Mouse (Mus musculus) heart, adult 2 months (tissue): ENCODE data around the gene Slfn2. TPM values are rescaled to one million over a fixed set of nuclear protein-coding genes. Genes with fewer than 3 reads are reported as not detected.

Experiments used
- DNase-seq, 2 experiments: peaks; one replicate each; pipeline ENCODE4 v3.0.0; 2021
- H3K27ac ChIP-seq: fragments of 200-600 bp; 2 replicates; pipeline ENCODE4 v1.8.1; 2022
- H3K27me3 ChIP-seq: fragments of 200-500 bp; 2 replicates; pipeline ENCODE4 v1.6.1; 2012; ENCODE audit warnings: mild to moderate bottlenecking, low read length, inconsistent platforms, mixed read lengths; ENCODE audit not compliant: control insufficient read depth, insufficient read depth
- H3K36me3 ChIP-seq: fragments of 200-500 bp; 2 replicates; pipeline ENCODE4 v1.6.1; 2012; ENCODE audit warnings: low read length, inconsistent platforms; ENCODE audit not compliant: control insufficient read depth, insufficient read depth
- H3K4me1 ChIP-seq: fragments of 200-500 bp; 2 replicates; pipeline ENCODE4 v1.6.1; 2011; ENCODE audit warnings: low read length; ENCODE audit not compliant: control insufficient read depth, insufficient read depth
- H3K4me3 ChIP-seq: fragments of 200-600 bp; 2 replicates; pipeline ENCODE4 v1.8.1; 2022
- H3K79me2 ChIP-seq: fragments of 200-500 bp; replicated peaks from 2 replicates; pipeline ENCODE4 v1.6.1; 2012; ENCODE audit warnings: mild to moderate bottlenecking, inconsistent platforms, low read length, moderate library complexity, mixed read lengths; ENCODE audit not compliant: control insufficient read depth, insufficient read depth
- H3K9ac ChIP-seq: fragments of 200-500 bp; 2 replicates; pipeline ENCODE4 v1.6.1; 2012; ENCODE audit warnings: low read depth, mild to moderate bottlenecking, control low read depth, inconsistent platforms, low read length, mixed read lengths
- CTCF ChIP-seq: fragments of 200-600 bp; IDR thresholded peaks from 2 replicates; pipeline ENCODE4 v1.8.1; 2022; ENCODE audit warnings: antibody characterized with exemption, mild to moderate bottlenecking, moderate library complexity
- EP300 ChIP-seq: fragments of 200-500 bp; IDR thresholded peaks from 2 replicates; pipeline ENCODE4 v1.6.1; 2011; ENCODE audit warnings: low read depth, low read length, control low read depth; ENCODE audit not compliant: insufficient read depth
- POLR2A ChIP-seq: fragments of 200-500 bp; IDR thresholded peaks from 2 replicates; pipeline ENCODE4 v1.6.1; 2011; ENCODE audit warnings: mild to moderate bottlenecking, low read depth, low read length, control low read depth; ENCODE audit not compliant: insufficient read depth
- WGBS: fragments of 180-500 bp; shearing (Covaris S2); methylation state at CpG from one replicate; pipeline ENCODE4 v1.1.7; 2018; 5-methylcytosine and 5-hydroxymethylcytosine counted together
- intact Hi-C: fragments of 180-260 bp; cut with DNase I; formaldehyde crosslinking; loops from one replicate; pipeline ENCODE4 v1.15.1; 2025
- polyA plus RNA-seq: library from polyadenylated mRNA; depleted of rRNA; stranded (reverse); fragments of >200 nt; gene quantifications from 2 replicates; pipeline ENCODE4 v1.2.3, GENCODE M21; 2012
- total RNA-seq, 2 experiments: library from RNA; stranded (reverse); gene quantifications; 2 replicates each; pipeline ENCODE4 v1.2.3; 2021

The Slfn2 gene
- total and polyA plus RNA-seq, 3 experiments = 3.4 to 4.3 (median 3.8) TPM

- Histone ChIP-seq H3K36me3 (peaks cover 4% of the 10 kb centered on the region), H3K9ac (peak overlapping the region; percentile 39), H3K4me3 (peak overlapping the region; percentile 15), H3K27me3 (no peaks in the 10 kb centered on the region), H3K27ac (peak overlapping the region; percentile 51), H3K79me2 (no peaks in the 10 kb centered on the region), H3K4me1 (peaks cover 4% of the 10 kb centered on the region)
- intact Hi-C loops = no loop called here
- DNase-seq = peak; percentile 41 to 64
- WGBS = 23% methylated on average over 11 of the region's 11 CpGs
- TF ChIP-seq CTCF (no peak), EP300 (no peak), POLR2A (peak; percentile 53)
Measured at GRCm38 (mm10) chr11:83066640-83067531, 2.0 kb downstream of the Slfn2 start.

DNA sequence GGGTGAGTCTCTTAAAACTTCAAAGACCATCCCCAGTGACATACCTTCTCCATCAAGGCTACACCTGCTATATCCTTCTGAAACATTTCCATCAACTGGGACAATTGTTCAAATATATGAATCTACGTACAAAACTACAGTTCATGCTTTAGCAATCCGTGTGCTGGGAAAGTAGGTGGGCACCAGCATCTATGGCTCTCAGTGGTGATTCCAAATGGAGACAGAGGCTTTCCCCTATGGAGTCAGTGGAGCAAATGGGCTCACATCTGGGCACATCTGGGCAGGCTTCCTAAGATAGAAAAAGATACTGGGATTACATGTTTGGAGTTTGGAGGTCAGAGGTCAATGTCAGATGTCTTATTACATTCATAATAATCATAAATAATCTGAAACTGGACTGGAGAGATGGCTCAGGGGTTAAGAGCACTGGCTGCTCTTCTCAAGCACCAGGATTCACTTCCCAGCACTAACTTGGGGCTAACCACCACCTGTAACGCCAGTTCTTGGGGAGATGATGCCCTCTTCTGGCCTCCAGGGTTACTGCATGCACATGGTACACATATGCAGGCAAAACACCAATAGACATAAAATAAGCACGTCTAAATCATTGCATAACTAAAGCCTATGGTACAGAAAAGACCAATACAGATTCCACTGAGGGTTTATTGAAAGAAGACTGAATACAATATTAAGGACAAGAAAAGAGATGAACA lies 3.2 kb downstream of the Slfn2 start:
- no peak overlapping the region for H3K27ac ChIP-seq
- H3K9ac ChIP-seq = no peak overlapping the region
- intact Hi-C loops = no loop called here
- TF ChIP-seq EP300 (no peak), CTCF (peak; percentile 44), POLR2A (no peak)
- H3K4me3 ChIP-seq = no peak overlapping the region
- no peaks in the 10 kb centered on the region for H3K27me3 ChIP-seq
- no peaks in the 10 kb centered on the region for H3K79me2 ChIP-seq
- WGBS = 81% methylated on average over 4 of the region's 4 CpGs
- peaks cover 4% of the 10 kb centered on the region for H3K4me1 ChIP-seq
- DNase-seq = no peak
- peaks cover 4% of the 10 kb centered on the region for H3K36me3 ChIP-seq

DNA sequence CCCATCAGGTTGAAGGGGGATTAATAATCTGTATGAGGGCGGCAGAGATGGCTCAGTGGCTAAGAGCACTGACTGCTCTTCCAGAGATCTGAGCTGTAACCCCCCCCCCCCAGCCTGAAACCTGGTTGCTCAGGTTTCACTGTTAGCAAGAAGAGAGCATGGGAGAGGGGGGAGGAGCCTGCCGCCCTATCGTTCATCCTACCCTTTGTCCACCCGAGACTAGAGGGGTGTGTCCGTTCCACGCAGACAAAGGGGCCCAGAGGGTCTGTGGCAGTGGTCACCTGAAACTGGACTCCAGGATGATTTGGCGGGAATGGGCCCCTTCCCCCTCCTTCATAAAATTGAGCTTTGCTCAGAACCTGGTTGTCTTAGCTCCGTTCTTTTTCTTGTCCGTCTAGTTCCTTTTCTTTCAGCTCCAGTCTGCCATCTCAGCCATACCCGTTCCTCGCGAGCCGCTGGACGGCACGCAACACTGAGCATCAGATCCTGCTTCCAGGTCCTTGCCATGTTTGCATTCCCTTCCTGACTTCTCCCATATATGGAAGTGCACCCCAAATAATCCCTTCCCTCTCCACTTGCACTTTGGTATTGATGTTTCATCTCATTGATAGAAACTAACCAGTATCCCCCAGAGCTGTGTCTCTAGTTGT lies 5.5 kb downstream of the Slfn2 start:
- intact Hi-C loops = no loop called here
- peak in 1 of 2 experiments; percentile 6 for DNase-seq

DNA sequence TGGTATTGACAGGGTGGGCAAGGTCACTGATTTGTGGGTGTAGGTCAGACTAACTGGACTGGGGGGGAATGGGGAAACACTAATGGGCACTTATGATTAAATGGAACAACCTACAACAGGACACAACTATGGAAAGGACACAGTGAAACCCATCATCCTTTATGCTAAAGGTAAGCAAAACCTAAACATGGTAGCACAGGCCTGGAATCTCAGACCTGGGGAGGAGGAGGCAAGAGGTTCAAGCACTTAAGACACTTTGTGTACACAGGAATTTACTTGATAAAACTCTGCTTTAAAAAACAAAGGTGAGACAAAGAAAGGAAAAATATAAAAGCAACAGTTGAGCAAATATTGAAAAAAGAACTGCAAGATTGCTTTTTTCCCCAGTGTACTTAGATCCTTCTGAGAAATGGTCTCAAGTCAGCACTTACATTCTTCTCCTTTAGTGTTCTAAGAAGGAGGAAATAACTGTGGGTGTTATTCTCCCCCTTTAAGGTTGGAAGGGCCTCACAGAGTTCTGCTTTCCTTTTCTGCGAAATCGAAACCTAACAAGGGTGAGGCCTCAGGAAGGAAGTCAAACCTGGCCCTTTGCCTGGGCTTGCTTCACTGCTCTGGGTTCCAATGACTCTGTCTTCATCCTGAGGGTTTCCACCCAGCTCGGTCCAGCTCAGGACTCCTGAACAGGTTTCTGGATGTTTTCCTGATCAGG lies 13.0 kb downstream of the Slfn2 start:
- intact Hi-C loops = no loop called here
- H3K4me3 ChIP-seq = no peak overlapping the region
- peaks cover 9% of the 10 kb centered on the region for H3K4me1 ChIP-seq
- no peak overlapping the region for H3K9ac ChIP-seq
- H3K36me3 ChIP-seq = peaks cover 3% of the 10 kb centered on the region; the same call in 1 of the 2 replicates
- H3K27me3 ChIP-seq = no peaks in the 10 kb centered on the region
- H3K27ac ChIP-seq = peak overlapping the region; percentile 86
- no peaks in the 10 kb centered on the region for H3K79me2 ChIP-seq
- TF ChIP-seq EP300 (peak; percentile 87; the same call in 1 of the 2 replicates), POLR2A (peak; percentile 51), CTCF (no peak)
- 23% methylated on average over 3 of the region's 3 CpGs for WGBS
- peak; percentile 80 to 90 for DNase-seq

More for the DNA sequence above, 5.5 kb downstream of the Slfn2 start:
- Histone ChIP-seq H3K4me3 (no peak overlapping the region), H3K79me2 (no peaks in the 10 kb centered on the region), H3K4me1 (peaks cover 2% of the 10 kb centered on the region), H3K9ac (no peak overlapping the region), H3K27ac (no peak overlapping the region), H3K27me3 (no peaks in the 10 kb centered on the region), H3K36me3 (peaks cover 4% of the 10 kb centered on the region)
- 94% methylated on average over 15 of the region's 15 CpGs for WGBS
- TF ChIP-seq EP300 = no peak
- no peak for TF ChIP-seq CTCF
- TF ChIP-seq POLR2A = no peak

GRCm38 (mm10) chr11:83078423-83079140 lies 13.7 kb downstream of the Slfn2 start:
- Histone ChIP-seq H3K79me2 (no peaks in the 10 kb centered on the region), H3K27ac (peak overlapping the region; percentile 86), H3K27me3 (no peaks in the 10 kb centered on the region), H3K4me1 (peaks cover 9% of the 10 kb centered on the region), H3K9ac (peak overlapping the region; percentile 25; the same call in 1 of the 2 replicates), H3K4me3 (no peak overlapping the region), H3K36me3 (peaks cover 3% of the 10 kb centered on the region; the same call in 1 of the 2 replicates)
- 58% methylated on average over 5 of the region's 5 CpGs for WGBS
- DNase-seq = peak in 1 of 2 experiments; percentile 35
- TF ChIP-seq CTCF = no peak
- TF ChIP-seq EP300 = no peak
- TF ChIP-seq POLR2A = no peak
- intact Hi-C loops = no loop called here
